Mouse (Mus musculus): ENCODE measurements around the gene Tcfl5. TPM values are rescaled to one million over a fixed set of nuclear protein-coding genes. Genes with fewer than 3 reads are reported as not detected.
A peak's percentile ranks its signal among the peaks of the same experiment; 100 is the strongest.

Gene Tcfl5
- polyA plus RNA-seq, 1 experiment from 2014 or later: not detected

DNA sequence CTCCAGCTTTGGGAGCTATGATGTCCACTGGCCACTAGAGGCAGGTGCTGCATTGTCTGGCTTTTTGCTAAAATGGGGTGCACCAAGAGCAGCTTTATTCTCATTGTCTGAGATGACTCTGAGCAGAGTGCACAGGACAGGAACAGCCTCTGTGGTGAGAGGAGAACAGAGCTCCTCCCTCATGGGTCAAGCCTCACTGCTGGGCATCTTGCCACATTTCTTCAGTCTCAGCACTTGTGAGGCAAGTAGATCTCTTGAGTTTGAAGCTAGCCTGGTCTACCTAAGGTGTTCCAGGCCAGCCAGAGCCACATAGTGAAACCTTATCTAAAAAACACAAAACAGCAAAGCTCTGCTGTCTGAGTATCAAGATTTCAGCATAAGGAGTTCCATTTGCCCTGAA, 4.3 kb upstream of the Tcfl5 start:
- Histone ChIP-seq H3K4me2 (ENCODE audit: low read length) (no peak overlapping the region), H3K27me3 (ENCODE audit: control insufficient read depth, insufficient read depth, low read length) (peaks cover 31% of the 10 kb centered on the region), H3K9ac (ENCODE audit: low read length) (no peak overlapping the region), H3K36me3 (ENCODE audit: control insufficient read depth, insufficient read depth, low read length) (no peaks in the 10 kb centered on the region), H3K4me1 (ENCODE audit: control insufficient read depth in 2 of 2, insufficient read depth in 2 of 2, low read length in 2 of 2) (no peaks in the 10 kb centered on the region), H3K4me3 (ENCODE audit: control insufficient read depth in 1 of 2, insufficient read depth in 1 of 2, low read depth in 1 of 2, low read length in 2 of 2) (no peak overlapping the region), H3K27ac (replicated peaks in 1 of 2; ENCODE audit: control insufficient read depth in 1 of 2, insufficient read depth in 1 of 2, low read depth in 2 of 2, low read length in 2 of 2) (no peak overlapping the region), H3K9me3 (ENCODE audit: control insufficient read depth, low read length) (peaks cover 21% of the 10 kb centered on the region)
- no peak for ATAC-seq (ENCODE audit: insufficient number of reproducible peaks, insufficient read depth, low FRiP score, low read depth)

- Histone ChIP-seq H3K27me3 (ENCODE audit: control insufficient read depth, insufficient read depth, low read length) (peaks cover 54% of the 10 kb centered on the region), H3K36me3 (ENCODE audit: control insufficient read depth, insufficient read depth, low read length) (no peaks in the 10 kb centered on the region), H3K4me3 (ENCODE audit: control insufficient read depth in 1 of 2, insufficient read depth in 1 of 2, low read depth in 1 of 2, low read length in 2 of 2) (no peak overlapping the region), H3K4me1 (ENCODE audit: control insufficient read depth in 2 of 2, insufficient read depth in 2 of 2, low read length in 2 of 2) (no peaks in the 10 kb centered on the region), H3K27ac (replicated peaks in 1 of 2; ENCODE audit: control insufficient read depth in 1 of 2, insufficient read depth in 1 of 2, low read depth in 2 of 2, low read length in 2 of 2) (no peak overlapping the region), H3K9me3 (ENCODE audit: control insufficient read depth, low read length) (peaks cover 21% of the 10 kb centered on the region), H3K9ac (ENCODE audit: low read length) (no peak overlapping the region), H3K4me2 (ENCODE audit: low read length) (no peak overlapping the region)
- no peak for ATAC-seq (ENCODE audit: insufficient number of reproducible peaks, insufficient read depth, low FRiP score, low read depth)
Observed at GRCm38 (mm10) chr2:180643626-180644025, 1.1 kb upstream of the Tcfl5 start.

- peak overlapping the region; percentile 55 for H3K4me2 ChIP-seq (ENCODE audit: low read length)
- ATAC-seq (ENCODE audit: insufficient number of reproducible peaks, insufficient read depth, low FRiP score, low read depth): no peak
- H3K36me3 ChIP-seq (ENCODE audit: control insufficient read depth, insufficient read depth, low read length): no peaks in the 10 kb centered on the region
- H3K9ac ChIP-seq (ENCODE audit: low read length): no peak overlapping the region
- no peak overlapping the region for H3K27ac ChIP-seq (replicated peaks in 1 of 2; ENCODE audit: control insufficient read depth in 1 of 2, insufficient read depth in 1 of 2, low read depth in 2 of 2, low read length in 2 of 2)
- peaks cover 54% of the 10 kb centered on the region for H3K27me3 ChIP-seq (ENCODE audit: control insufficient read depth, insufficient read depth, low read length)
- 2% methylated on average over 80 of the region's 112 CpGs for WGBS
- peaks cover 21% of the 10 kb centered on the region for H3K9me3 ChIP-seq (ENCODE audit: control insufficient read depth, low read length)
- H3K4me1 ChIP-seq (ENCODE audit: control insufficient read depth in 2 of 2, insufficient read depth in 2 of 2, low read length in 2 of 2): no peaks in the 10 kb centered on the region
- H3K4me3 ChIP-seq (ENCODE audit: control insufficient read depth in 1 of 2, insufficient read depth in 1 of 2, low read depth in 1 of 2, low read length in 2 of 2): peak overlapping the region; percentile 20 to 31
Observed at GRCm38 (mm10) chr2:180641576-180642554, 643 bp downstream of the Tcfl5 start.

DNA sequence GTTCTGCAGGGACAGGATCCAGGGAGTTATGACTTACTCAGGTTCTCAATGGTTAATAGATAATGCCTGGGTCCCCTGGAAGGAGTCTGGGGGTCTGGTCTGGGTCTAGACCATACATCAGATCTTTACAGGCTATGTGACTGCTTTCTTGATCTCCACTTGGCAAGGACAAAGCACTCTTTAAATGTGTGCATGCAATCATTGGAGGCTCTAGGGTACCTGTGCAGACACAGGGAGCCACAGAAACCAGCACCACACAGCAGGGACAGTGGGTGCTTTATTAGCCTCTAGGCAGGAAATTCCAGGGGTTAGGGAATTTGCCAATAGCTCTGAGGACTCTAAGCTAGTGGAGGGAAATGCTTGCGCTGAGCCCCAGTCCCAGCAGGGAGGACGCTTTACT, 30.6 kb downstream of the Tcfl5 start:
- H3K4me3 ChIP-seq (ENCODE audit: control insufficient read depth in 1 of 2, insufficient read depth in 1 of 2, low read depth in 1 of 2, low read length in 2 of 2): no peak overlapping the region
- H3K36me3 ChIP-seq (ENCODE audit: control insufficient read depth, insufficient read depth, low read length): no peaks in the 10 kb centered on the region
- 68% methylated on average over 2 of the region's 2 CpGs for WGBS
- H3K9me3 ChIP-seq (ENCODE audit: control insufficient read depth, low read length): no peaks in the 10 kb centered on the region
- H3K27ac ChIP-seq (replicated peaks in 1 of 2; ENCODE audit: control insufficient read depth in 1 of 2, insufficient read depth in 1 of 2, low read depth in 2 of 2, low read length in 2 of 2): no peak overlapping the region
- no peak overlapping the region for H3K9ac ChIP-seq (ENCODE audit: low read length)
- H3K4me2 ChIP-seq (ENCODE audit: low read length): no peak overlapping the region
- no peak for ATAC-seq (ENCODE audit: insufficient number of reproducible peaks, insufficient read depth, low FRiP score, low read depth)
- H3K27me3 ChIP-seq (ENCODE audit: control insufficient read depth, insufficient read depth, low read length): 0 out of 2 replicates have a peak, but pooled peaks cover 6% of the 10 kb centered on the region
- no peaks in the 10 kb centered on the region for H3K4me1 ChIP-seq (ENCODE audit: control insufficient read depth in 2 of 2, insufficient read depth in 2 of 2, low read length in 2 of 2)

DNA sequence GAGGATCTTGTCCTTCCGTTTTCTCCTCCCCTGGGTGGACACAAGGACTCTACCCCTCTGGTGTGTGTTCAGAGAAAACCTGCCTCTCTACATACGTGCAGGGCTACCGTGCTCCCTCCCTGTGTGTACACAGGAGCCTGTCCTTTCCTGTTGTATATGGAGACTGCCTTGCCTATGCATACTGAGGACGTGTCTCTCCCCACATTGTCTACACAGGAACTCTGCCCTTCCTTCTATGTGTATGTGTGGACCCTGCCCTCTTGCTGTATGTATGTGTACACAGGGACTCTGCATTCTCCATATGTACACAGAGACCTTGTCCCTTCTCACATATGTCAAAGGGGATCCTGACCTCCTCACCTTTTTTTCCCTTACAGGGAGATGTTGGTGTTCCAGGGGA, 32.2 kb downstream of the Tcfl5 start:
- Histone ChIP-seq H3K27me3 (ENCODE audit: control insufficient read depth, insufficient read depth, low read length) (0 out of 2 replicates have a peak, but pooled peaks cover 6% of the 10 kb centered on the region), H3K4me2 (ENCODE audit: low read length) (no peak overlapping the region), H3K9me3 (ENCODE audit: control insufficient read depth, low read length) (no peaks in the 10 kb centered on the region), H3K36me3 (ENCODE audit: control insufficient read depth, insufficient read depth, low read length) (no peaks in the 10 kb centered on the region), H3K4me1 (ENCODE audit: control insufficient read depth in 2 of 2, insufficient read depth in 2 of 2, low read length in 2 of 2) (no peaks in the 10 kb centered on the region), H3K9ac (ENCODE audit: low read length) (no peak overlapping the region), H3K4me3 (ENCODE audit: control insufficient read depth in 1 of 2, insufficient read depth in 1 of 2, low read depth in 1 of 2, low read length in 2 of 2) (no peak overlapping the region), H3K27ac (replicated peaks in 1 of 2; ENCODE audit: control insufficient read depth in 1 of 2, insufficient read depth in 1 of 2, low read depth in 2 of 2, low read length in 2 of 2) (no peak overlapping the region)
- no peak for ATAC-seq (ENCODE audit: insufficient number of reproducible peaks, insufficient read depth, low FRiP score, low read depth)
- 52% methylated on average over 4 of the region's 4 CpGs for whole genome bisulfite sequencing

DNA sequence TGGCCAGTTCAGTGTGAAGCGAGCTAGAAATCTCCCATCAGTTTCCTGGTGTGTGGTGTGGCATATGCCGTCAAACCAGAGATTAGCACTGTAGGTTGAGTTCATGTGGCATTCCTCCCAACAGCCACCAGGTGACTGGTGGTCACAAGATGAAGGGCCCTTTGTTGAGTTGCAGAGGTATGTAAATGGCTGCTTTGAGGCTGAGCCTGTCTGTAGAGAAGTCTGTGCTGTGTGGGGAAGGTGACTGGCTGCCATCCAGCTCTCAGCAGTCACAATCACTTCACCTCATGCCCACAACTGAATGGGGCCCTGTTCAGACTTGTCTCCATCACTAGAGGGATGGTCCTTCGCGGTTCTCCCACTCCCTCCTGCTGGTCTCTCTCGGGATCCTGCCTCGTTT, 37.7 kb downstream of the Tcfl5 start:
- no peaks in the 10 kb centered on the region for H3K36me3 ChIP-seq (ENCODE audit: control insufficient read depth, insufficient read depth, low read length)
- no peaks in the 10 kb centered on the region for H3K9me3 ChIP-seq (ENCODE audit: control insufficient read depth, low read length)
- H3K27ac ChIP-seq (replicated peaks in 1 of 2; ENCODE audit: control insufficient read depth in 1 of 2, insufficient read depth in 1 of 2, low read depth in 2 of 2, low read length in 2 of 2): no peak overlapping the region
- no peak for ATAC-seq (ENCODE audit: insufficient number of reproducible peaks, insufficient read depth, low FRiP score, low read depth)
- no peak overlapping the region for H3K4me3 ChIP-seq (ENCODE audit: control insufficient read depth in 1 of 2, insufficient read depth in 1 of 2, low read depth in 1 of 2, low read length in 2 of 2)
- peaks cover 10% of the 10 kb centered on the region; the same call in 1 of the 2 replicates for H3K27me3 ChIP-seq (ENCODE audit: control insufficient read depth, insufficient read depth, low read length)
- 48% methylated on average over 6 of the region's 6 CpGs for WGBS
- peaks cover 5 to 11% of the 10 kb centered on the region in 2 experiments; a peak in 3 of 4 replicates for H3K4me1 ChIP-seq (ENCODE audit: control insufficient read depth in 2 of 2, insufficient read depth in 2 of 2, low read length in 2 of 2)
- no peak overlapping the region for H3K4me2 ChIP-seq (ENCODE audit: low read length)
- H3K9ac ChIP-seq (ENCODE audit: low read length): no peak overlapping the region

DNA sequence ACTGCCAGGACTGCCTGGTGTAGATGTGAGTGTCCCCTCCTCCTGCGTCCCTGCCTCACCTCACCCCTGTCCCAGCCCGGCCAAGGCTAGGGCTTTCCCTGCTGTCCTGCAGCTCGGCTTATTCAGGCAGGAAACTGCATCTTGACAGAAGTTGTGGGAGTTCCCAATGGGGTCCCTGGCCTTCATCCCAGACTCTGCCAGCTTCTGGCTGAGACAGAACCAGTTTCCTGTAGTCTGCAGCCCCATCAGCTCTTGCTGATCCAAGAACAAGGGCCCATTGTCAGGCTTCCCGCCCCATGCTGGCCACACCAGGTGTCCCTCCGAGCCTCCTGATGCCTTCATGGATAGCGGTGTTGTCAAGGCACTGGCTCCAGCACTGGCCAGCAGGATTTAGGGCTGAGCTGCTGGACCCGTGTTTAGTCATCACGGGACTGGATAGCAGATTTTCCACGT, 41.9 kb downstream of the Tcfl5 start:
- WGBS: 19% methylated on average over 9 of the region's 9 CpGs
- no peak overlapping the region for H3K9ac ChIP-seq (ENCODE audit: low read length)

More for the DNA sequence above, 41.9 kb downstream of the Tcfl5 start:
- Histone ChIP-seq H3K4me2 (ENCODE audit: low read length) (no peak overlapping the region), H3K9me3 (ENCODE audit: control insufficient read depth, low read length) (no peaks in the 10 kb centered on the region), H3K27me3 (ENCODE audit: control insufficient read depth, insufficient read depth, low read length) (peaks cover 42% of the 10 kb centered on the region), H3K36me3 (ENCODE audit: control insufficient read depth, insufficient read depth, low read length) (peaks cover 3% of the 10 kb centered on the region; the same call in 1 of the 2 replicates), H3K4me1 (ENCODE audit: control insufficient read depth in 2 of 2, insufficient read depth in 2 of 2, low read length in 2 of 2) (peaks cover 5 to 14% of the 10 kb centered on the region in 2 experiments; a peak in 3 of 4 replicates), H3K4me3 (ENCODE audit: control insufficient read depth in 1 of 2, insufficient read depth in 1 of 2, low read depth in 1 of 2, low read length in 2 of 2) (no peak overlapping the region), H3K27ac (replicated peaks in 1 of 2; ENCODE audit: control insufficient read depth in 1 of 2, insufficient read depth in 1 of 2, low read depth in 2 of 2, low read length in 2 of 2) (peak overlapping the region; percentile 4 to 47; a peak in 2 of 4 replicates)
- ATAC-seq (ENCODE audit: insufficient number of reproducible peaks, insufficient read depth, low FRiP score, low read depth): no peak; the same call in 1 of the 2 replicates

All from heart, embryonic 14.5 days (tissue).